13 mouse cellular contexts compared by ENCODE assay signal in the genomic region with DNA sequence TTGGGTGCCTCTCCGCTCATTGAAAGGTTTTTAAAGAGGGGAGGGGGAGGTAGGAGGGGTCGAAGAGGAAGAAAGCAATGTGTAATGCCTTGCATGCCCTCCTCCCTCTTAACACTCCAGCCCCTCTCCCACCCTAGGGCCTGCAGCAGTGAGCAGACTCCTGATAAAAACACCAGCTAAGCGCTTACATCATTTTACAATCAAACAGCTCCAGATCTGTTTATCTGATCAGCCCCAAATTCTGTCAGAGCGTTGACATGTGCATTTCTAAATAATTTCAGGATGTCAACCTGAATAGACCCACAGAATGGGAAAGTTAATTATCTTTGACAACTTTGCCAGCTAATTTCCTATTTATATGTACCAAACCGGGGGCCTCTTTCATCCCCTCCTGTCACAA.
"Had no signal": no experiment of that assay in that cellular context is flagged by ENCODE, and none has a peak within 500 bp of the region (broad histone marks: within the 10 kb centered on the region; RNA-seq: fewer than 3 reads in every experiment).

No protein-coding gene starts in this region.

- H3K4me2 ChIP-seq: liver, embryonic 11.5 days; liver, embryonic 15.5 days; midbrain, embryonic 11.5 days; neural tube, embryonic 12.5 days had no signal

- H3K9me3 ChIP-seq: limb, embryonic 10.5 days; liver, embryonic 15.5 days; neural tube, embryonic 12.5 days had no signal

- H3K9ac ChIP-seq: liver, embryonic 15.5 days; neural tube, embryonic 12.5 days had no signal

- H3K27ac ChIP-seq: left cerebral cortex, adult 2 months; limb, embryonic 10.5 days; liver, embryonic 15.5 days; macrophage; neural tube, embryonic 12.5 days had no signal

- DNase-seq: kidney, adult 8-10 months; kidney, postnatal 25 days; lung, adult 2 months; right cerebral cortex, postnatal 14 days; thymus, postnatal 36 days had no signal

- H3K4me1 ChIP-seq: limb, embryonic 10.5 days; liver, embryonic 15.5 days; megakaryocyte, embryonic 14.5 days had no signal

- H3K4me3 ChIP-seq: left cerebral cortex, adult 2 months; limb, embryonic 10.5 days; liver, embryonic 15.5 days; neural tube, embryonic 12.5 days had no signal

- H3K36me3 ChIP-seq: limb, embryonic 10.5 days; liver, embryonic 15.5 days; neural tube, embryonic 12.5 days had no signal

- H3K27me3 ChIP-seq: liver, embryonic 15.5 days; megakaryocyte, embryonic 14.5 days; neural tube, embryonic 12.5 days had no signal
